Mouse (Mus musculus): ENCODE data around the gene Jam2. TPM values are rescaled to one million over a fixed set of nuclear protein-coding genes. Genes with fewer than 3 reads are reported as not detected.

Gene Jam2
- polyA plus RNA-seq, 1 experiment from 2014 or later: 12.4 TPM

GRCm38 (mm10) chr16:84774761-84775231, 873 bp downstream of the Jam2 start:
- Histone ChIP-seq H3K4me2 (peak overlapping the region; percentile 97), H3K27ac (ENCODE audit: low read depth) (0 out of 2 replicates have a peak overlapping the region, but pooled peaks have one; percentile 14), H3K9ac (peak overlapping the region; percentile 56), H3K4me3 (ENCODE audit: low read depth, low read length) (peak overlapping the region; percentile 60), H3K27me3 (ENCODE audit: insufficient read depth, low read length) (peaks cover 10% of the 10 kb centered on the region), H3K9me3 (ENCODE audit: low read depth, low read length) (no peaks in the 10 kb centered on the region), H3K4me1 (ENCODE audit: insufficient read depth) (no peaks in the 10 kb centered on the region), H3K36me3 (ENCODE audit: insufficient read depth) (no peaks in the 10 kb centered on the region)
- under 1% methylated on average over 23 of the region's 23 CpGs for WGBS
- peak; percentile 25 for ATAC-seq (ENCODE audit: insufficient read depth)
- TF ChIP-seq CTCF (IDR thresholded peaks at IDR 0.05; ENCODE audit: low read depth): no peak
- DNase-seq: peak; percentile 69

- H3K36me3 ChIP-seq (ENCODE audit: insufficient read depth): no peaks in the 10 kb centered on the region
- no peak overlapping the region for H3K9ac ChIP-seq
- no peak overlapping the region for H3K27ac ChIP-seq (ENCODE audit: low read depth)
- ATAC-seq (ENCODE audit: insufficient read depth): no peak
- H3K9me3 ChIP-seq (ENCODE audit: low read depth, low read length): no peaks in the 10 kb centered on the region
- H3K4me1 ChIP-seq (ENCODE audit: insufficient read depth): no peaks in the 10 kb centered on the region
- no peak for TF ChIP-seq CTCF (IDR thresholded peaks at IDR 0.05; ENCODE audit: low read depth)
- no peak for DNase-seq
- peak overlapping the region; percentile 97 for H3K4me2 ChIP-seq
- WGBS: 38% methylated on average over 11 of the region's 11 CpGs
- H3K27me3 ChIP-seq (ENCODE audit: insufficient read depth, low read length): peaks cover 10% of the 10 kb centered on the region
- H3K4me3 ChIP-seq (ENCODE audit: low read depth, low read length): peak overlapping the region; percentile 60
Measured at GRCm38 (mm10) chr16:84775356-84775755, 1.4 kb downstream of the Jam2 start.

- Histone ChIP-seq H3K4me2 (no peak overlapping the region), H3K36me3 (ENCODE audit: insufficient read depth) (no peaks in the 10 kb centered on the region)
Measured at GRCm38 (mm10) chr16:84776089-84776784, 2.3 kb downstream of the Jam2 start.

DNA sequence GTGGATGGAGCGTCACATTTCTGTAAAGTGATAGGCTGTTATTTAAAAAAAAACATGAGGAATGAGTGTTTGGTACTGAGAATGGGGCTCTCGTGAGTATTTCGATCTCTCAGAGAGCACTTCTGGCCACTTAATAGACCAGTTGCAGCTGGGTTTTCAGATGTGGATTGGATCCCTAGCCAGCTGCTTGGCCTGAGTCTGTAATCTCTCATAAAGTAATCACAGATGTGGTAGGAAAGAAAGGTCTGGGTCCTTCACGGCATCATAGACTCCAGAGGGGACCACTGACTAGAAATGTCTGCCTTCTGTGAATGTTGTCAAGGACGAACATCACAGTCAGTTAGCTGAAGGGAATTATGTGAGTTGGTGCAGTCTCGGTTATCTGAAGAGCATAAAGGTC, 4.5 kb downstream of the Jam2 start:
- H3K9ac ChIP-seq: no peak overlapping the region
- H3K27ac ChIP-seq (ENCODE audit: low read depth): no peak overlapping the region
- ATAC-seq (ENCODE audit: insufficient read depth) (no peak), DNase-seq (no peak)
- H3K36me3 ChIP-seq (ENCODE audit: insufficient read depth): no peaks in the 10 kb centered on the region
- H3K27me3 ChIP-seq (ENCODE audit: insufficient read depth, low read length): peaks cover 7% of the 10 kb centered on the region
- 73% methylated on average over 6 of the region's 6 CpGs for WGBS
- H3K4me3 ChIP-seq (ENCODE audit: low read depth, low read length): no peak overlapping the region
- H3K9me3 ChIP-seq (ENCODE audit: low read depth, low read length): no peaks in the 10 kb centered on the region
- no peaks in the 10 kb centered on the region for H3K4me1 ChIP-seq (ENCODE audit: insufficient read depth)
- no peak for TF ChIP-seq CTCF (IDR thresholded peaks at IDR 0.05; ENCODE audit: low read depth)
- H3K4me2 ChIP-seq: no peak overlapping the region

More at GRCm38 (mm10) chr16:84776089-84776784, 2.3 kb downstream of the Jam2 start:
- Histone ChIP-seq H3K9me3 (ENCODE audit: low read depth, low read length) (no peaks in the 10 kb centered on the region), H3K4me1 (ENCODE audit: insufficient read depth) (no peaks in the 10 kb centered on the region), H3K9ac (no peak overlapping the region), H3K4me3 (ENCODE audit: low read depth, low read length) (no peak overlapping the region), H3K27me3 (ENCODE audit: insufficient read depth, low read length) (peaks cover 10% of the 10 kb centered on the region), H3K27ac (ENCODE audit: low read depth) (no peak overlapping the region)
- DNase-seq: no peak
- ATAC-seq (ENCODE audit: insufficient read depth): no peak
- 54% methylated on average over 7 of the region's 7 CpGs for WGBS
- 0 out of 2 replicates have a peak, but pooled peaks have one; percentile 12 for TF ChIP-seq CTCF (IDR thresholded peaks at IDR 0.05; ENCODE audit: low read depth)

- 76% methylated on average over 6 of the region's 6 CpGs for WGBS
- H3K27me3 ChIP-seq (ENCODE audit: insufficient read depth, low read length): peaks cover 7% of the 10 kb centered on the region
- H3K9me3 ChIP-seq (ENCODE audit: low read depth, low read length): no peaks in the 10 kb centered on the region
- no peak for TF ChIP-seq CTCF (IDR thresholded peaks at IDR 0.05; ENCODE audit: low read depth)
- H3K4me3 ChIP-seq (ENCODE audit: low read depth, low read length): no peak overlapping the region
- ATAC-seq (ENCODE audit: insufficient read depth): no peak
- DNase-seq: no peak
- H3K4me1 ChIP-seq (ENCODE audit: insufficient read depth): no peaks in the 10 kb centered on the region
- no peak overlapping the region for H3K9ac ChIP-seq
- no peak overlapping the region for H3K4me2 ChIP-seq
- H3K27ac ChIP-seq (ENCODE audit: low read depth): no peak overlapping the region
- H3K36me3 ChIP-seq (ENCODE audit: insufficient read depth): no peaks in the 10 kb centered on the region
Measured at GRCm38 (mm10) chr16:84778861-84779630, 5.1 kb downstream of the Jam2 start.

- H3K4me1 ChIP-seq (ENCODE audit: insufficient read depth): no peaks in the 10 kb centered on the region
- H3K27me3 ChIP-seq (ENCODE audit: insufficient read depth, low read length): peaks cover 3% of the 10 kb centered on the region; the same call in 1 of the 2 replicates
- H3K27ac ChIP-seq (ENCODE audit: low read depth): no peak overlapping the region
- H3K9me3 ChIP-seq (ENCODE audit: low read depth, low read length): no peaks in the 10 kb centered on the region
- H3K9ac ChIP-seq: no peak overlapping the region
- no peak for TF ChIP-seq CTCF (IDR thresholded peaks at IDR 0.05; ENCODE audit: low read depth)
- H3K4me2 ChIP-seq: no peak overlapping the region
- WGBS: 69% methylated on average over 5 of the region's 5 CpGs
- ATAC-seq (ENCODE audit: insufficient read depth) (no peak), DNase-seq (no peak)
- no peak overlapping the region for H3K4me3 ChIP-seq (ENCODE audit: low read depth, low read length)
- H3K36me3 ChIP-seq (ENCODE audit: insufficient read depth): no peaks in the 10 kb centered on the region
Measured at GRCm38 (mm10) chr16:84779718-84780117, 5.8 kb downstream of the Jam2 start.

- Histone ChIP-seq H3K36me3 (ENCODE audit: insufficient read depth) (no peaks in the 10 kb centered on the region), H3K9me3 (ENCODE audit: low read depth, low read length) (no peaks in the 10 kb centered on the region), H3K9ac (no peak overlapping the region), H3K4me3 (ENCODE audit: low read depth, low read length) (no peak overlapping the region), H3K4me1 (ENCODE audit: insufficient read depth) (no peaks in the 10 kb centered on the region), H3K27ac (ENCODE audit: low read depth) (no peak overlapping the region), H3K27me3 (ENCODE audit: insufficient read depth, low read length) (no peaks in the 10 kb centered on the region), H3K4me2 (no peak overlapping the region)
- WGBS: 33% methylated on average over 2 of the region's 2 CpGs
- TF ChIP-seq CTCF (IDR thresholded peaks at IDR 0.05; ENCODE audit: low read depth): no peak
- ATAC-seq (ENCODE audit: insufficient read depth): no peak
- DNase-seq: no peak
Measured at GRCm38 (mm10) chr16:84783279-84783678, 9.4 kb downstream of the Jam2 start.

Data from lung, embryonic 14.5 days (tissue).